Mouse (Mus musculus) heart, embryonic 14.5 days (tissue): ENCODE results near the gene Snupn. TPM values are rescaled to one million over a fixed set of nuclear protein-coding genes. Genes with fewer than 3 reads are reported as not detected.
"Not testable (repeated sequence)": the region's sequence is repeated elsewhere in the genome, so short reads cannot be mapped to it uniquely, and the experiment has no call there.

ENCODE experiments used
- ATAC-seq: fragments of 200-750 bp; cut with Nextera tagmentation; 2 replicates; pipeline ENCODE4 v1.8.0; 2017; ENCODE audit warnings: low read depth, moderate TSS enrichment; ENCODE audit not compliant: insufficient number of reproducible peaks, insufficient read depth, low FRiP score
- H3K27ac ChIP-seq, 2 experiments: fragments of 200-500 bp in 1 of 2; fragments of 300-500 bp in 1 of 2; sonication (generic) in 1 of 2; replicated peaks in 1 of 2; 2 replicates each; pipeline ENCODE4 v1.5.1; 2012 to 2014; ENCODE audit warnings: low read depth in 2 of 2, low read length in 2 of 2, control low read depth in 1 of 2, mild to moderate bottlenecking in 1 of 2, mixed read lengths in 1 of 2; ENCODE audit not compliant: control insufficient read depth in 1 of 2, insufficient read depth in 1 of 2
- H3K27me3 ChIP-seq: fragments of 300-500 bp; sonication (generic); 2 replicates; pipeline ENCODE4 v1.6.1; 2014; ENCODE audit warnings: mild to moderate bottlenecking, low read length, control low read depth; ENCODE audit not compliant: control insufficient read depth, insufficient read depth
- H3K36me3 ChIP-seq: fragments of 300-500 bp; sonication (generic); 2 replicates; pipeline ENCODE4 v1.6.1; 2014; ENCODE audit warnings: mild to moderate bottlenecking, control low read depth, low read length, mixed read lengths; ENCODE audit not compliant: control insufficient read depth, insufficient read depth
- H3K4me1 ChIP-seq, 2 experiments: fragments of 200-500 bp in 1 of 2; fragments of 300-500 bp in 1 of 2; sonication (generic) in 1 of 2; 2 replicates each; pipeline ENCODE4 v1.6.1; 2012 to 2014; ENCODE audit warnings: low read length in 2 of 2, control low read depth in 1 of 2, mixed read lengths in 1 of 2; ENCODE audit not compliant: control insufficient read depth in 2 of 2, insufficient read depth in 2 of 2
- H3K4me2 ChIP-seq: fragments of 300-500 bp; sonication (generic); 2 replicates; pipeline ENCODE4 v1.6.1; 2014; ENCODE audit warnings: mild to moderate bottlenecking, low read length
- H3K4me3 ChIP-seq, 2 experiments: fragments of 200-500 bp in 1 of 2; fragments of 300-500 bp in 1 of 2; sonication (generic) in 1 of 2; 2 replicates each; pipeline ENCODE4 v1.5.1; 2012 to 2014; ENCODE audit warnings: low read length in 2 of 2, mild to moderate bottlenecking in 2 of 2, control low read depth in 1 of 2, low read depth in 1 of 2, moderate library complexity in 1 of 2; ENCODE audit not compliant: control insufficient read depth in 1 of 2, insufficient read depth in 1 of 2
- H3K9ac ChIP-seq: fragments of 300-500 bp; sonication (generic); 2 replicates; pipeline ENCODE4 v1.6.1; 2014; ENCODE audit warnings: mild to moderate bottlenecking, low read length
- H3K9me3 ChIP-seq: fragments of 300-500 bp; sonication (generic); 2 replicates; pipeline ENCODE4 v1.6.1; 2016; ENCODE audit warnings: low read length, control low read depth; ENCODE audit not compliant: control insufficient read depth
- WGBS: fragments of 180-500 bp; shearing (Covaris S2); extraction: QIAGEN DNeasy Blood & Tissue Kit; methylation state at CpG from one replicate; pipeline ENCODE4 v1.1.7; 2014; 5-methylcytosine and 5-hydroxymethylcytosine counted together
- polyA plus RNA-seq: library from polyadenylated mRNA; unstranded; fragments of >200 nt; fragmentation: Nextera tagmentation; extraction: Ambion mirVana; gene quantifications from 2 replicates; pipeline ENCODE4 v1.2.1, GENCODE M21; 2014

The Snupn gene
- polyA plus RNA-seq, 1 experiment from 2014 or later, result 18.8 TPM

- Histone ChIP-seq H3K27me3 (no peaks in the 10 kb centered on the region), H3K36me3 (no peaks in the 10 kb centered on the region), H3K4me2 (peak overlapping the region; percentile 85), H3K4me1 (peaks cover 2 to 14% of the 10 kb centered on the region in 2 experiments; a peak in 1 of 4 replicates), H3K4me3 (peak overlapping the region; percentile 69 to 83), H3K9ac (peak overlapping the region; percentile 89), H3K27ac (peak overlapping the region; percentile 12 to 51; a peak in 2 of 4 replicates), H3K9me3 (no peaks in the 10 kb centered on the region)
- no peak for ATAC-seq
- 22% methylated on average over 6 of the region's 6 CpGs for WGBS
Observed at GRCm38 (mm10) chr9:56936861-56937222, 13.8 kb upstream of the Snupn start.

GRCm38 (mm10) chr9:56937223-56938160 lies 13.2 kb upstream of the Snupn start, which contains the start of gene Imp3:
Imp3 (plus strand) TSS chr9:56937475.
- H3K4me1 ChIP-seq, result peaks cover 2 to 14% of the 10 kb centered on the region in 2 experiments; a peak in 1 of 4 replicates
- H3K36me3 ChIP-seq, result no peaks in the 10 kb centered on the region
- H3K9ac ChIP-seq, result peak within 1 kb of the TSS; percentile 89
- H3K27me3 ChIP-seq, result no peaks in the 10 kb centered on the region
- H3K4me3 ChIP-seq, result peak within 1 kb of the TSS; percentile 69 to 83
- peak within 1 kb of the TSS; percentile 85 for H3K4me2 ChIP-seq
- H3K9me3 ChIP-seq, result no peaks in the 10 kb centered on the region
- H3K27ac ChIP-seq, result peak within 1 kb of the TSS; percentile 84 to 88
- peak; percentile 87 for ATAC-seq
- WGBS, result under 1% methylated on average over 73 of the region's 73 CpGs

- Histone ChIP-seq H3K36me3 (no peaks in the 10 kb centered on the region), H3K4me1 (peaks cover 2 to 14% of the 10 kb centered on the region in 2 experiments; a peak in 1 of 4 replicates), H3K4me3 (peak overlapping the region; percentile 69 to 83), H3K27ac (peak overlapping the region; percentile 46 to 88; a peak in 3 of 4 replicates), H3K9me3 (no peaks in the 10 kb centered on the region), H3K9ac (peak overlapping the region; percentile 89), H3K4me2 (peak overlapping the region; percentile 85), H3K27me3 (no peaks in the 10 kb centered on the region)
- ATAC-seq, result no peak
- WGBS, result under 1% methylated on average over 7 of the region's 7 CpGs
Observed at GRCm38 (mm10) chr9:56938374-56938773, 12.3 kb upstream of the Snupn start.

- not testable (repeated sequence) for H3K27ac ChIP-seq, H3K9me3 ChIP-seq, H3K4me3 ChIP-seq, H3K36me3 ChIP-seq, H3K9ac ChIP-seq, ATAC-seq, H3K27me3 ChIP-seq, H3K4me2 ChIP-seq
- peaks cover 5 to 11% of the 10 kb centered on the region in 2 experiments; a peak in 3 of 4 replicates for H3K4me1 ChIP-seq
- 24% methylated on average over 3 of the region's 3 CpGs for WGBS
Observed at GRCm38 (mm10) chr9:56947481-56947880, 3.2 kb upstream of the Snupn start.

GRCm38 (mm10) chr9:56948699-56949098 lies 2.0 kb upstream of the Snupn start:
- H3K4me1 ChIP-seq, result peaks cover 5 to 11% of the 10 kb centered on the region in 2 experiments; a peak in 3 of 4 replicates
- H3K27me3 ChIP-seq, ATAC-seq, H3K27ac ChIP-seq, H3K4me3 ChIP-seq, H3K4me2 ChIP-seq, H3K9me3 ChIP-seq, H3K9ac ChIP-seq, H3K36me3 ChIP-seq: not testable (repeated sequence)
- WGBS, result 75% methylated on average over 5 of the region's 5 CpGs

GRCm38 (mm10) chr9:56949767-56950166 lies 911 bp upstream of the Snupn start:
- peak overlapping the region; percentile 78 for H3K4me2 ChIP-seq
- H3K4me3 ChIP-seq, result peak overlapping the region; percentile 30 to 33; a peak in 3 of 4 replicates
- WGBS, result 22% methylated on average over 13 of the region's 13 CpGs
- H3K36me3 ChIP-seq, result no peaks in the 10 kb centered on the region
- no peak overlapping the region for H3K27ac ChIP-seq
- no peaks in the 10 kb centered on the region for H3K9me3 ChIP-seq
- no peak for ATAC-seq
- peak overlapping the region; percentile 32 for H3K9ac ChIP-seq
- peaks cover 5 to 11% of the 10 kb centered on the region in 2 experiments; a peak in 3 of 4 replicates for H3K4me1 ChIP-seq
- no peaks in the 10 kb centered on the region for H3K27me3 ChIP-seq

- ATAC-seq, result no peak
- Histone ChIP-seq H3K27me3 (no peaks in the 10 kb centered on the region), H3K9ac (no peak overlapping the region), H3K27ac (no peak overlapping the region), H3K4me2 (no peak overlapping the region), H3K9me3 (no peaks in the 10 kb centered on the region), H3K36me3 (peaks cover 8% of the 10 kb centered on the region; the same call in 1 of the 2 replicates), H3K4me1 (peaks cover 5 to 11% of the 10 kb centered on the region in 2 experiments; a peak in 3 of 4 replicates), H3K4me3 (no peak overlapping the region)
- WGBS, result 100% methylated on average over 1 of the region's 1 CpGs
Observed at GRCm38 (mm10) chr9:56953562-56953961, 2.9 kb downstream of the Snupn start.
